Mouse (Mus musculus): Measurements from ENCODE around the gene Snrpa. TPM values are rescaled to one million over a fixed set of nuclear protein-coding genes. Genes with fewer than 3 reads are reported as not detected.

The Snrpa gene
- polyA plus RNA-seq, 1 experiment from 2014 or later: 396 TPM

GRCm38 (mm10) chr7:27162780-27163449, 33.2 kb downstream of the Snrpa start:
- no peak overlapping the region for H3K4me2 ChIP-seq (ENCODE audit: low read depth, severe bottlenecking)
- DNase-seq (ENCODE audit: low spot score) (no peak), ATAC-seq (ENCODE audit: insufficient number of reproducible peaks, low FRiP score, low TSS enrichment, low read depth) (no peak)
- no peaks in the 10 kb centered on the region for H3K9me3 ChIP-seq (ENCODE audit: control insufficient read depth, low read length)
- H3K9ac ChIP-seq (ENCODE audit: low read length): no peak overlapping the region
- peaks cover 14% of the 10 kb centered on the region for H3K36me3 ChIP-seq (ENCODE audit: control insufficient read depth, insufficient read depth, low read length)
- peaks cover 26% of the 10 kb centered on the region for H3K4me1 ChIP-seq (ENCODE audit: control insufficient read depth, insufficient read depth, low read length)
- no peak overlapping the region for H3K27ac ChIP-seq (replicated peaks; ENCODE audit: low read depth, low read length)
- 92% methylated on average over 5 of the region's 5 CpGs for WGBS
- H3K4me3 ChIP-seq (ENCODE audit: low read depth, low read length): no peak overlapping the region
- H3K27me3 ChIP-seq (ENCODE audit: control insufficient read depth, insufficient read depth, low read length): no peaks in the 10 kb centered on the region

- 85% methylated on average over 4 of the region's 4 CpGs for WGBS
- Histone ChIP-seq H3K4me2 (ENCODE audit: low read depth, severe bottlenecking) (no peak overlapping the region), H3K4me1 (ENCODE audit: control insufficient read depth, insufficient read depth, low read length) (peaks cover 22% of the 10 kb centered on the region), H3K36me3 (ENCODE audit: control insufficient read depth, insufficient read depth, low read length) (peaks cover 14% of the 10 kb centered on the region), H3K9ac (ENCODE audit: low read length) (no peak overlapping the region), H3K9me3 (ENCODE audit: control insufficient read depth, low read length) (no peaks in the 10 kb centered on the region), H3K27ac (replicated peaks; ENCODE audit: low read depth, low read length) (no peak overlapping the region), H3K27me3 (ENCODE audit: control insufficient read depth, insufficient read depth, low read length) (no peaks in the 10 kb centered on the region), H3K4me3 (ENCODE audit: low read depth, low read length) (no peak overlapping the region)
- ATAC-seq (ENCODE audit: insufficient number of reproducible peaks, low FRiP score, low TSS enrichment, low read depth): no peak
- no peak for DNase-seq (ENCODE audit: low spot score)
Measured at GRCm38 (mm10) chr7:27161744-27162143, 34.3 kb downstream of the Snrpa start.

GRCm38 (mm10) chr7:27160921-27161320, 35.1 kb downstream of the Snrpa start:
- no peaks in the 10 kb centered on the region for H3K27me3 ChIP-seq (ENCODE audit: control insufficient read depth, insufficient read depth, low read length)
- no peak for ATAC-seq (ENCODE audit: insufficient number of reproducible peaks, low FRiP score, low TSS enrichment, low read depth)
- WGBS: 90% methylated on average over 3 of the region's 3 CpGs

GRCm38 (mm10) chr7:27159882-27160281, 36.2 kb downstream of the Snrpa start:
- Histone ChIP-seq H3K4me1 (ENCODE audit: control insufficient read depth, insufficient read depth, low read length) (peaks cover 13% of the 10 kb centered on the region), H3K27ac (replicated peaks; ENCODE audit: low read depth, low read length) (no peak overlapping the region), H3K27me3 (ENCODE audit: control insufficient read depth, insufficient read depth, low read length) (no peaks in the 10 kb centered on the region), H3K4me2 (ENCODE audit: low read depth, severe bottlenecking) (no peak overlapping the region), H3K36me3 (ENCODE audit: control insufficient read depth, insufficient read depth, low read length) (peaks cover 12% of the 10 kb centered on the region), H3K9ac (ENCODE audit: low read length) (no peak overlapping the region), H3K4me3 (ENCODE audit: low read depth, low read length) (no peak overlapping the region), H3K9me3 (ENCODE audit: control insufficient read depth, low read length) (no peaks in the 10 kb centered on the region)
- peak; percentile 82 for DNase-seq (ENCODE audit: low spot score)
- peak; percentile 86 for ATAC-seq (ENCODE audit: insufficient number of reproducible peaks, low FRiP score, low TSS enrichment, low read depth)
- 22% methylated on average over 8 of the region's 8 CpGs for WGBS

More at GRCm38 (mm10) chr7:27160921-27161320, 35.1 kb downstream of the Snrpa start:
- no peak for DNase-seq (ENCODE audit: low spot score)
- H3K4me2 ChIP-seq (ENCODE audit: low read depth, severe bottlenecking): no peak overlapping the region
- H3K9me3 ChIP-seq (ENCODE audit: control insufficient read depth, low read length): no peaks in the 10 kb centered on the region
- H3K9ac ChIP-seq (ENCODE audit: low read length): no peak overlapping the region
- no peak overlapping the region for H3K27ac ChIP-seq (replicated peaks; ENCODE audit: low read depth, low read length)
- peaks cover 14% of the 10 kb centered on the region for H3K36me3 ChIP-seq (ENCODE audit: control insufficient read depth, insufficient read depth, low read length)
- H3K4me3 ChIP-seq (ENCODE audit: low read depth, low read length): no peak overlapping the region
- peaks cover 22% of the 10 kb centered on the region for H3K4me1 ChIP-seq (ENCODE audit: control insufficient read depth, insufficient read depth, low read length)

- H3K27ac ChIP-seq (replicated peaks; ENCODE audit: low read depth, low read length): no peak overlapping the region
- WGBS: 98% methylated on average over 6 of the region's 6 CpGs
Measured at GRCm38 (mm10) chr7:27159256-27159655, 36.8 kb downstream of the Snrpa start.

GRCm38 (mm10) chr7:27158171-27158570, 37.9 kb downstream of the Snrpa start:
- Histone ChIP-seq H3K9ac (ENCODE audit: low read length) (no peak overlapping the region), H3K27ac (replicated peaks; ENCODE audit: low read depth, low read length) (no peak overlapping the region), H3K27me3 (ENCODE audit: control insufficient read depth, insufficient read depth, low read length) (no peaks in the 10 kb centered on the region), H3K4me1 (ENCODE audit: control insufficient read depth, insufficient read depth, low read length) (0 out of 2 replicates have a peak, but pooled peaks cover 3% of the 10 kb centered on the region), H3K4me2 (ENCODE audit: low read depth, severe bottlenecking) (no peak overlapping the region), H3K4me3 (ENCODE audit: low read depth, low read length) (no peak overlapping the region), H3K36me3 (ENCODE audit: control insufficient read depth, insufficient read depth, low read length) (peaks cover 6% of the 10 kb centered on the region), H3K9me3 (ENCODE audit: control insufficient read depth, low read length) (no peaks in the 10 kb centered on the region)
- ATAC-seq (ENCODE audit: insufficient number of reproducible peaks, low FRiP score, low TSS enrichment, low read depth) (no peak), DNase-seq (ENCODE audit: low spot score) (no peak)
- WGBS: 95% methylated on average over 9 of the region's 9 CpGs

More at GRCm38 (mm10) chr7:27159256-27159655, 36.8 kb downstream of the Snrpa start:
- no peaks in the 10 kb centered on the region for H3K27me3 ChIP-seq (ENCODE audit: control insufficient read depth, insufficient read depth, low read length)
- no peak overlapping the region for H3K4me2 ChIP-seq (ENCODE audit: low read depth, severe bottlenecking)
- no peak overlapping the region for H3K4me3 ChIP-seq (ENCODE audit: low read depth, low read length)
- peaks cover 8% of the 10 kb centered on the region; the same call in 1 of the 2 replicates for H3K4me1 ChIP-seq (ENCODE audit: control insufficient read depth, insufficient read depth, low read length)
- H3K9me3 ChIP-seq (ENCODE audit: control insufficient read depth, low read length): no peaks in the 10 kb centered on the region
- H3K9ac ChIP-seq (ENCODE audit: low read length): no peak overlapping the region
- H3K36me3 ChIP-seq (ENCODE audit: control insufficient read depth, insufficient read depth, low read length): peaks cover 8% of the 10 kb centered on the region
- ATAC-seq (ENCODE audit: insufficient number of reproducible peaks, low FRiP score, low TSS enrichment, low read depth) (no peak), DNase-seq (ENCODE audit: low spot score) (no peak)

GRCm38 (mm10) chr7:27156005-27156404, 40.1 kb downstream of the Snrpa start:
- Histone ChIP-seq H3K27ac (replicated peaks; ENCODE audit: low read depth, low read length) (no peak overlapping the region), H3K4me2 (ENCODE audit: low read depth, severe bottlenecking) (no peak overlapping the region), H3K9ac (ENCODE audit: low read length) (no peak overlapping the region), H3K4me1 (ENCODE audit: control insufficient read depth, insufficient read depth, low read length) (no peaks in the 10 kb centered on the region), H3K27me3 (ENCODE audit: control insufficient read depth, insufficient read depth, low read length) (no peaks in the 10 kb centered on the region), H3K36me3 (ENCODE audit: control insufficient read depth, insufficient read depth, low read length) (peaks cover 6% of the 10 kb centered on the region), H3K9me3 (ENCODE audit: control insufficient read depth, low read length) (no peaks in the 10 kb centered on the region), H3K4me3 (ENCODE audit: low read depth, low read length) (no peak overlapping the region)
- 79% methylated on average over 13 of the region's 13 CpGs for WGBS
- DNase-seq (ENCODE audit: low spot score) (no peak), ATAC-seq (ENCODE audit: insufficient number of reproducible peaks, low FRiP score, low TSS enrichment, low read depth) (no peak)

GRCm38 (mm10) chr7:27153205-27153764, 42.8 kb downstream of the Snrpa start, which contains the start of gene Cyp2t4:
Gene Cyp2t4 (plus strand): TSS chr7:27153714.
- Histone ChIP-seq H3K4me1 (ENCODE audit: control insufficient read depth, insufficient read depth, low read length) (no peaks in the 10 kb centered on the region), H3K27me3 (ENCODE audit: control insufficient read depth, insufficient read depth, low read length) (no peaks in the 10 kb centered on the region), H3K36me3 (ENCODE audit: control insufficient read depth, insufficient read depth, low read length) (peaks cover 3% of the 10 kb centered on the region), H3K9me3 (ENCODE audit: control insufficient read depth, low read length) (no peaks in the 10 kb centered on the region), H3K9ac (ENCODE audit: low read length) (no peak within 1 kb of the TSS), H3K27ac (replicated peaks; ENCODE audit: low read depth, low read length) (no peak within 1 kb of the TSS), H3K4me2 (ENCODE audit: low read depth, severe bottlenecking) (no peak within 1 kb of the TSS), H3K4me3 (ENCODE audit: low read depth, low read length) (no peak within 1 kb of the TSS)
- WGBS: 81% methylated on average over 10 of the region's 10 CpGs
- DNase-seq (ENCODE audit: low spot score) (no peak), ATAC-seq (ENCODE audit: insufficient number of reproducible peaks, low FRiP score, low TSS enrichment, low read depth) (no peak)

Measured in limb, embryonic 11.5 days (tissue).